Mouse (Mus musculus) E14TG2a.4 (cell line): ENCODE results near the gene Top2a.

Experiments used
- CTCF ChIP-seq: conservative IDR thresholded peaks from 2 replicates; pipeline ENCODE4 v1.5.1; 2014; ENCODE audit warnings: low read length
- NANOG ChIP-seq: IDR thresholded peaks from 2 replicates; pipeline ENCODE4 v1.6.1; 2014; ENCODE audit warnings: borderline replicate concordance, low read length, mixed read lengths
- POU5F1 ChIP-seq: IDR thresholded peaks from 2 replicates; pipeline ENCODE4 v1.6.1; 2014; ENCODE audit warnings: low read length, borderline replicate concordance

- TF ChIP-seq CTCF (no peak), POU5F1 (no peak), NANOG (no peak)
Observed at GRCm38 (mm10) chr11:99063406-99064131, 39.6 kb upstream of the Top2a start.
